Mouse (Mus musculus): ENCODE data around the gene Vps37c.

The Vps37c gene

GRCm38 (mm10) chr19:10714168-10714567, 25.6 kb downstream of the Vps37c start:
- DNase-seq (ENCODE audit: low spot score) = no peak

- DNase-seq (ENCODE audit: low spot score) = peak; percentile 68
These were observed 26.3 kb downstream of the Vps37c start for GRCm38 (mm10) chr19:10714682-10715475.

DNA sequence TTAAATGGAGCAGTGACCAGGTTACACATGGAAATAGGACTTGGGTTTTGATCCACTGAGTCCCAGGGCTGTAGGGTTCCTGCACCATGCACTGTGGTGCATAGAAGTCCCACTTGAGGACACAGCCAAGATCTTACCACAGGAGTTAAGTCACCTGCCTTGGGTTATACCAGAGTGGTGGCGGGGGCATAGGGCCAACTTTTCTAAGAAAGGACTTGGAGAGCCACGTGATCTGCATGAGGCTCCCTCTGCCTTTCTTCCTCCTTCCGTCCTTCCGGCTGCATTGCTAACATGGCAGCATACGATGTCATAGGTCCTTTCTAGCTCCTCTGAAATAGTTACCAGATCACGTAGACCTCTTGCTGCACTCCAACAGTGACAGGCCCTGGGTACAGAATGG, 26.9 kb downstream of the Vps37c start:
- no peak for DNase-seq (ENCODE audit: low spot score)

- DNase-seq (ENCODE audit: low spot score) = no peak
These were observed 29.8 kb downstream of the Vps37c start for GRCm38 (mm10) chr19:10718251-10718775.

DNA sequence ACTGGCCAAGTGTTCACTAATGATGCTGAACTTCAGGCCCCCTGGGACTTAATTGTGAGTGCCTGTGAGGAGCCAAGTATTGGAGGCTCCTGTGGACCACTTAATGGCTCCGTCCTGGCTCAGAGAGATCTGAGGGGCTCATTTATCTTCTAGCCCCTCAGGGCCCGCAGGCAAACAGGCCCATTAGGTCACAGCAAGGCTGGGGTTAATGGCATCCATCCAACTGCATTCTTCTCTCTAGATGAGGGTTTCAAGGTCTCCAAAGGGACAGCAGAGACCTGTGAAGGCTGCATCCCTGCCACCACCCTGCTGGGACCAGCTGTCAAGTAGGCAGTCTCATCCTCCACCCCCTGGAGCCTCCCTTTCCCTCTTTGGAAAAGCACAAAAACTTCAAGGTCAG, 31.2 kb downstream of the Vps37c start:
- DNase-seq (ENCODE audit: low spot score) = no peak

- DNase-seq (ENCODE audit: low spot score) = no peak
These were observed 32.0 kb downstream of the Vps37c start for GRCm38 (mm10) chr19:10720524-10720923.

- DNase-seq (ENCODE audit: low spot score) = no peak
These were observed 32.5 kb downstream of the Vps37c start for GRCm38 (mm10) chr19:10721064-10721463.

GRCm38 (mm10) chr19:10723084-10723483, 34.5 kb downstream of the Vps37c start:
- DNase-seq (ENCODE audit: low spot score) = no peak

- DNase-seq (ENCODE audit: low spot score) = no peak
These were observed 35.1 kb downstream of the Vps37c start for GRCm38 (mm10) chr19:10723649-10724048.

DNA sequence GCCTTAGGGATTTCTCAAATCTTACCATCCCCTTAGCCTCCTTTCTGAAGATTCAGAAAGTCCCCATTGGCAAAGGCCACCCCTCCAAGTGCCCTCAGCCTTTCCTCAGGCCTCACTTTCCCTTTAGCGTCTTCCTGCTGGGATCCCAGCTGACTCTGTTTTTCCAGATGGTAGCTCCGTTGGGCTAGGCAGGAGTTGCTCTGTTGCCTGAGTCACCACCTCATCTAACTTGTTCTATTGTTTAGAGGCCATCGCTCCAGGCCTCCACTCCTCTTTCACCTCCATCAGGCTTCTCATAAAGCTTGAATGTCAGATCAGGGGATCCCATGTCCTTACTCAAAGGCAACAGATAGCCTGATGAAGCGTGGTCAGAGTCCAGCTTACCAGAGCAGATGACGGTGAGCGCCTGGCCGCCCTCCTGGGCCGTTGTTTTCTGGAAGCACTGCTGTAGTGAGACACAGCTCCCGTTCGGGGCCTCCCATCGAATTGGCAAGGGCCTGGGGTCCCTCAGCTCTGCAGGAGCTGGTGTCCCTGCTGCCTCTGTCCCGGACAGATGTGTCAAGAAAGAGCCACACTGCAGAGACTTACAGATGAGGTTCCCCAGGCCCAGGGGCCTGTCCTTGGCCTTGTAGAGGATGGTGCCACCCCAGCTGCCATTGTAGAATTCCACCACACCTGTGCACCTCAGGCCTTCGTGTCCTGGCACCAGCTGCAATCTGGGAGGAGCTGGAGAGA, 36.3 kb downstream of the Vps37c start:
- no peak for DNase-seq (ENCODE audit: low spot score)

DNA sequence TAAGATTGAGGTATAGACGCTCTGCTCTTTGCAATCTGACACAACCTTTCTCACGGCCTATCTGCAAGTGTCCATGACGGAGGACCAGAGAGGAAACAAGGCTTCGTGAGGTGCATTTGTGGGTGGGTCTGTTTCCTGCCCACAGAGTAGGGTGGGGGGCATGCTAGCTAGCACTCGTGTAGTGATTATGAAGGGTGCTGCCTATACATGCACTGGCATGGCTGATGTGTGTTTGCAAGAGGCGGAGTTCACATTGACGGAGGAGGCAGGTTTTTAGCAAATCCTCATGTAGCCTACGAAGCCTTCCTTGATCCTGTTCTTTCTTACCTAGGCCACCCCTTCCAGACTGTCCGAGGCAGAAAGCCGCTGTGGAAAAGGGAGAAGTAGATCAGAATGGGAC, 41.4 kb downstream of the Vps37c start:
- DNase-seq (ENCODE audit: low spot score) = no peak

DNA sequence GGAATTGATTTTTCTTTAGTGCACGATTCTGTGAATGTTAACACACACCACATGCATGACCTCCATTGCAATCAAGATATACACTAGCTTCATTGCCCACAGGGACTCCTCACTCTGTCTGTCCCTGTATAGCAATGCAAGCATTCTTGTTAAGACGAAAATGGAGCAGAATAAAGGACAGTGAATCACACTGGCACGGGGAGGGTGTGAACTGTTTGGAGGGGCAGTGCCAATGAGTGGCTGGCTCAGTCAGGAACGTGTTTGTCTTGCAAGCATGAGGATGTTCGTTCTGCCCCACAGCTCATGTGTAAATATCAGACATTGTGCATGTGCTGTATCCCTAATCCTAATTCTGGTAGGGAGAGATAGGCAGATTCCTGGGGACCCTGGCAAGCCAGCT, 41.9 kb downstream of the Vps37c start:
- no peak for DNase-seq (ENCODE audit: low spot score)

- DNase-seq (ENCODE audit: low spot score) = no peak
These were observed 43.4 kb downstream of the Vps37c start for GRCm38 (mm10) chr19:10731975-10732374.

DNA sequence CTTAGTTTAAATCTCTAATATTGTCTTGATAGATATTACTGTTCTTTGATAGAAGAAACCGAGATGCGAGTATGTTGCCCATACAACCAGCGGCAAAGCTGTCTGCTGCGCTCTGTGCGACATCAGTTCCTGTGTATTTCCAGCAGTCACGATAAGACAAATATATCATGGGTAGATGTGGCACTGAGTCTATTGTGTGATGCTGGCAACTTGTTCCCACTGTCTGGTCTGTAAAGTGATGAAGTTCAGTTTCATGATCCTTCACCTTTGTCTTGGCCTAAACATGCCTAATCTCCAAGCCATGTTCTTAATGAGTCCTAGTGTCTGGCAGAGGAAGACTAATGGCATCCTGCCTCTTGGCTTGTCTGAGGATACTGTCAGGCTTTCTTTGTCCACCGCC, 44.2 kb downstream of the Vps37c start:
- DNase-seq (ENCODE audit: low spot score) = no peak

GRCm38 (mm10) chr19:10733501-10734127, 45.1 kb downstream of the Vps37c start:
- DNase-seq (ENCODE audit: low spot score) = no peak

- no peak for DNase-seq (ENCODE audit: low spot score)
These were observed 46.0 kb downstream of the Vps37c start for GRCm38 (mm10) chr19:10734554-10734953.

- DNase-seq (ENCODE audit: low spot score) = no peak
These were observed 46.5 kb downstream of the Vps37c start for GRCm38 (mm10) chr19:10735061-10735460.

DNA sequence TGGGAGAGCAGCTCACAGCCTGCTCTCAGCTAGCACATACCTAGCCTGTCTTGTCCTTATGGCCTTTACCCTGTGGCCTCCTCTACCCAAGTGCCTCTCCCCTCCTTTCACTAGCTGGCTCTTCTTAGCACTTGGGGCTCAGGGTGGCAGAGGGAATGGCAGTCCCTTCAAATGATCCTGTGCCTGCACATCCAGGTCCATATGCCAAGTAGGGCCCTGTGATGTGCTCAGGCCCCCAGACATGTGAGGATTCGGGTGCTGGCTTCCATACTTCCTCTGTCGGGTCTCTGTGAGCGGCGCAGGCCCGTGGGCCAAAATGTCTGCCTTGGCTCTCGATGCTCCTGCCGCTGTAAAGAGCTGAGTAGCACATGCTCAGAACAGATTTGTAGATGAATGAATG, 47.3 kb downstream of the Vps37c start:
- DNase-seq (ENCODE audit: low spot score) = no peak

DNA sequence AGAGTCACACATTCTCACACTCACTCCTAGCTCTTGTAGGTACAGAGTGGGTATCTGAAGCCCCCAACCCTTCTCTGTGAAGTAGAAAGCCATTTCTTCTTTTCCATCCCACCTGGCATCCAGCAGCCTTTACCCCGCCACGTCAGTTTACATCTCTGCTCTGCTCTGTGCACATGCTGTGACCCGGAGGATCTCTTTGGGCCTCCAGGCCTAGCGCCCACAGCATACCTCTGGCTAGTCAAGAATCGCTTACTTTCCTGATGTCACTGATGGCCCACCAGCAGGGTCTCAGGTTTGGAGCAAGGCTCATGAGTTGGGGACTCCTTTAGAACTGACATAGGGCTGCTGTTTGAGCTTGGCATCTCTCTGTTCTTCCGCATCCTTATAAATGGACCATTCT, 49.5 kb downstream of the Vps37c start:
- DNase-seq (ENCODE audit: low spot score) = no peak

GRCm38 (mm10) chr19:10738811-10739210, 50.3 kb downstream of the Vps37c start, which contains the start of gene Cd5:
TSS of gene Cd5 (minus strand) at chr19:10739002.
- DNase-seq (ENCODE audit: low spot score) = no peak

DNA sequence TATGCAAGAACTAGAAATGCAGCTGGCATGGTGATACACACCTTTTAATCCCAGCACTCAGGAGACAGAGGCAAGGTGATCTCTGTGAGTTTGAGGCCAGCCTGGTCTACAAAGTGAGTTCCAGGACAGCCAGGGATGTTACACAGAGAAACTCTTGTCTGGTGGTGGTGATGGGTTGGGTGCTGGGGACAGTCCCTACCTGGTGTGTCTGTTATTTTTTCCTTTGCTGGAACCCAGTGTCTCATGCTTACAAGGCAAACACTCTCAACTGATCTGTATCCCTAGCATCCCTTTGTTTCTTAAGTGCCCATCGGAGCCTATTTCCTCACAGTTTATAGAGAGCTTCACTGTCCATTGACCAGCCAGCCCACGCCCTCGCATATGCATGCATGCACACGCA, 51.4 kb downstream of the Vps37c start:
- no peak for DNase-seq (ENCODE audit: low spot score)

GRCm38 (mm10) chr19:10740641-10741440, 52.3 kb downstream of the Vps37c start:
- DNase-seq (ENCODE audit: low spot score) = no peak

All from ovary, postnatal 14 days (tissue).